Mouse (Mus musculus) erythroid progenitor cell, adult 5-6 weeks (primary cell): ENCODE measurements around the gene Ifngr1. TPM values are rescaled to one million over a fixed set of nuclear protein-coding genes. Genes with fewer than 3 reads are reported as not detected.

Source experiments
- ATAC-seq: replicated peaks from 2 replicates; pipeline ENCODE4 v1.8.0; 2016; ENCODE audit warnings: moderate number of reproducible peaks, mild to moderate bottlenecking, moderate TSS enrichment, inconsistent platforms; ENCODE audit not compliant: poor library complexity, low FRiP score, severe bottlenecking
- total RNA-seq, 2 experiments: library from RNA; stranded (forward) in 1 of 2; stranded (reverse) in 1 of 2; fragments of 150-400 nt in 1 of 2; fragments of 186-747, 209-891 nt in 1 of 2; gene quantifications; 2 replicates each; pipeline versions ENCODE4 v1.2.3 to v1.2.4; 2015 to 2017; ENCODE audit warnings: low replicate concordance in 2 of 2

Ifngr1 gene
- total RNA-seq, 2 experiments from 2014 or later: 36.6 to 58.3 TPM

DNA sequence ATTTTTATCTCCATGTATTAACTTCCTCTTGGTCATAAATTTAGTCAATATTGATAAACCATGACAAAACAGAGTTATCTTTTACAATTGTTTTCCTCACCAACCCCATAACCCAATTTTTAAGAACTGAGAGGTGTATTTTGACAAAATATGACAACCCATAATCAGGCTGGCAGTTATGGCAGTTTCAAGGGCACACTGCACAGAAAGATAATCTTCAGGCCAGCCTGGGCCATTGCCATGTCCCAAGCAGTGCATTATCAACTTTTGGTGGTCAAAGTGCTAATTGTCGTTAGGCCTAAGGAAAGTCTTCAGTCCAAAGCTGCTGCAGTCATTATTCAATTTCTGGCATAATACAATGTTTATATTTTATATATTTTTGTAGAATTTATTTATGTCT, 6.9 kb upstream of the Ifngr1 start:
- no peak for ATAC-seq

DNA sequence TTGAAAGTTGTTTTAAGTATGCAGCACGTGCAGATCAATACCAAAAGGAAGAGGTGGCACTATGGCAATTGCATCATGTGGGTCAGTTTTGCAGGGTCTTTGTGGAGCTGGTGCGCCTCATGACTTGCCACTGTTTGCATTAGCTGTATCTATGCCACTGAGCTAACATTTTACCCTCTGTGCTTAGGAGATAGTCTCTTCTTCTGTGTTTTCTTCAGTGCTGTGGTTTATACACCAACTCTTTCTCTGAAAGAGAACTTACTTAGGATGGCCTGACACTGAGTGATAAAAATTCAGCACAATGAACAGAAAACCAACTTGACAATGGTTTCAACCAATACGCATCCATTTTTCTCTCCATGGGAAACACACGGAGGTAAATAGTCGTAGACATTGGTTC, 5.9 kb upstream of the Ifngr1 start:
- ATAC-seq: no peak

- no peak for ATAC-seq
Observed at GRCm38 (mm10) chr10:19587281-19587680, 4.5 kb upstream of the Ifngr1 start.

GRCm38 (mm10) chr10:19589626-19590025, 2.1 kb upstream of the Ifngr1 start:
- ATAC-seq: no peak

DNA sequence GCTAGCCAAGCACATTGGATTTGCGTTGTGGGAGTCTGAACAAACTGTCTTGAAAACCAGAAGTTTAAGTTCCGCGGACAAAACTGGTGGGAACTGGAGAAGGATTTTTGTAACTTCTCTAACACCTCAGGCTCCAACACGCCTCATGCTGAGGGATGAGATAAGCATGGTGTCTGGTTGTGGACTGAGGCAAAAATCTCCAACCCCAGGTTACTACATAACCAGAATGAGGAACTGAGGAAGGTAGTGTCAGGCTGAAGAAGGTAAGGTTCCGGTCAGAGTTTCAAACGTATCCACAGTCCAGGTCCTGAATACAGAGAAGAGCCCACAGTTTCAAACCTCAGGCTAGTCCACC, 486 bp upstream of the Ifngr1 start:
- no peak for ATAC-seq

DNA sequence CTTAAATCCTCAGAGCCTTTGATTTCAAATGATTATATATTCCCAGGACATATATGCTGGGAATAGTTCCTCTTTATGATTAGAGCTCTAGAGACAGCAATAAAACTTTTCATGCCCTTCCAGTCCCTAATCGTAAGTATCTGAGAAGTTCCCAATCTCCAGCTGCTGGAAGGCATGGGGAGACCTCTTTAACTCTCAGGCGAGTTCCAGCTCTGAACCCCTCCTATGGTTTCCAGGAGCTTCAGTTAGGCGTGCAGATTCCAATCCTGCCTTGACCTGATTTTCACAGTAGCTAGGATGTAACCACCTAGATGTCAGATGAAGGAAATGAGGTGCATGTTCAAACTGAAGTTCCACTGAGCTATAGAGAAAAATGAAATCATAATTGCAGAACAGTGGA, 807 bp downstream of the Ifngr1 start:
- no peak for ATAC-seq

DNA sequence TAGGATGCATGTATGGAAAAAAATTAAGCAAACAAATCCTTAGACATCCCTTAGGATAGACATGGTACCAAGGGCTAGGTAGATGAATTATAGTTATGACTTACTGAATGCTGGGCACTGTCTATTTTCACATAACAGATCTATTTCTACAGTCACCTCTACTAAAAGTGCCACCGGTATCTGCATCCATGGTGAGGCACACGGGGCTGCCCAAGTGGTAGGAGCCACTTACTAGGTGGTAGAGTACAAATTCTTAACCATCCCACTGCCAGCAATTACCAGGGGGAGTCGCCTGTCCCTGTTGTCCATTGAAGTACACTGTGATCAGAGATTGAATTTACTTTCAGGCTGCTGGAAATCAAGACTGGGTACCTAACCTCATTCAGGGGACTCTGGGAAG, 1.5 kb downstream of the Ifngr1 start:
- ATAC-seq: no peak

- no peak for ATAC-seq
Observed at GRCm38 (mm10) chr10:19594201-19594905, 2.6 kb downstream of the Ifngr1 start.

DNA sequence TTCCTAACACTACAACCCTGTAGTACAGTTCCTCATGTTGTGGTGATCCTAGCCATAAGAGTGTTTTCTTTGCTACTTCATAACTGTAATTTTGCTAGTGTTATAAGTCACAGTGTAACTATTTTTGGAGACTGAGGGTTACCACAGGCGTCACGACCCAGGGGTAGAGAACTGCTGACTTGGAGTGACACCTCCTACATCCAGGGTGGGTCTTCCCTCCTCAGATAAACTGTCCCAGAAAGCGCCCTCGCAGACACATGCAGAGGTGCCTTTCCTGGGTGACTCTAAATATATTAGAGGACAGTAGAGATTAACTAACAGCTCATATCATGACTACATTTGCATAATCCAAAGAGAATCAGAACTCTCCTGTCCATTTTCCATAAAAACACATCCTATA, 5.1 kb downstream of the Ifngr1 start:
- no peak for ATAC-seq

- no peak for ATAC-seq
Observed at GRCm38 (mm10) chr10:19598091-19598490, 6.3 kb downstream of the Ifngr1 start.

- ATAC-seq: no peak
Observed at GRCm38 (mm10) chr10:19599331-19600092, 7.8 kb downstream of the Ifngr1 start.

GRCm38 (mm10) chr10:19600093-19600420, 8.3 kb downstream of the Ifngr1 start:
- ATAC-seq: no peak

DNA sequence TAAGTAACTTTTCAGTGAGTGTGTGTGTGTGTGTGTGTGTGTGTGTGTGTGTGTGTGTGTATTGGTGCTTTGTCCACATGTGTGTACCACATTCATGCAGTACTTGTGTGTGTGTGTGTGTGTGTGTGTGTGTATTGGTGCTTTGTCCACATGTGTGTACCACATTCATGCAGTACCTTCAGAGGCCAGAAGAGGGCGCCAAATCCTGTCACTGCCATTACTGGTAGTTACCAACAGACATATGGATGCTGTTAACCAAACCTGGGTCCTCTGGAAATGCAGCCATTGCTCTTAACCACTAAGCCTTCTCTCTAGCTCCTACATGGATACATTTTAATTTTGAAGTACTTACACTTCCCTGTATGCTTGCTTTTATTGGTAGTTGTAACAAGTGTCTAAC, 9.8 kb downstream of the Ifngr1 start:
- ATAC-seq: peak; percentile 70

DNA sequence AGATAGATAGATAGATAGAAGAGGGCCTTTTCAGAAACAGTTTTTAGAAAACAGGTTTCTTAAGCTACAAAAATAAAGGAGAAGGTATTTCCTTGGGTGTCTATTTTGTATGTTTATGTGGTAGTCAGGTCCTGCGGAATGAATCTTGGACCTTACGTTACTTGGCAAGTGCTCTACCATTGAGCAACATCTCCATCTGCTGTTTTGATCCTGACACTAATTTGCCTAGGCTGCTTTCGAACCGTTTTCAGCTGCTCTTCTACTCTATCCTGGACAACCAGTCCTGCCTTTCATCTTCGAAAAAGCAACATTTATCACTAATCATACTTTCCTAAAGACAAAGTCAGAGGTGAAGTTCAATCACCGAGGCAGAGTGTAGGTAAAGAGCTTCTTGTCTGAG, 11.5 kb downstream of the Ifngr1 start:
- ATAC-seq: no peak

DNA sequence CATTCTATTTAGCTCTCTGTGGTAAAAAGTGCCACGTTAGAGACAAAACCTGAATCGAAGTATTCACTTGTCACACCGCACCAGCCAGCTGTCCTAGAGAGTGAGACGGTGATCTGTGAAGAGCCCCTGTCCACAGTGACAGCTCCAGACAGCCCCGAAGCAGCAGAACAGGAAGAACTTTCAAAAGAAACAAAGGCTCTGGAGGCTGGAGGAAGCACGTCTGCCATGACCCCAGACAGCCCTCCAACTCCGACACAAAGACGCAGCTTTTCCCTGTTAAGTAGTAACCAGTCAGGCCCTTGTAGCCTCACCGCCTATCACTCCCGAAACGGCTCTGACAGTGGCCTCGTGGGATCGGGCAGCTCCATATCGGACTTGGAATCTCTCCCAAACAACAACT, 17.4 kb downstream of the Ifngr1 start:
- ATAC-seq: no peak

DNA sequence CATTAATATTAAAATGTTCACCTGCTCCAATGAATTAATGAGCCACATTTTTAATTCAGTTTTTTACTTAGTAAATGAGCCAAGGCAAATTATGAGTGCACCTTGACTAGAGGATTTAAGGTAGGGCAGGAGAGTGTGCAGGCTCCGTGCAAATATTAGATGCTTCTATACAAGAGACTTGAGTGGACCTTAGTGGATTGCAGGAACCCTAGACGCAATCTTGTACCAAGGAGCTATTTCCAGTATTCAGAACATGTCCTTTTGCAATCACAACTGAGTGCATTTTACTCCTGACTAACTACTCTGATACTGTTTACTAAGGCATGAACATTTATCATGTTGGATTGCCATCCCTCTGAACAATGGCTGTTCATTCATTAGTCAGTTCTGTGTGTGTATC, 19.9 kb downstream of the Ifngr1 start:
- no peak for ATAC-seq

DNA sequence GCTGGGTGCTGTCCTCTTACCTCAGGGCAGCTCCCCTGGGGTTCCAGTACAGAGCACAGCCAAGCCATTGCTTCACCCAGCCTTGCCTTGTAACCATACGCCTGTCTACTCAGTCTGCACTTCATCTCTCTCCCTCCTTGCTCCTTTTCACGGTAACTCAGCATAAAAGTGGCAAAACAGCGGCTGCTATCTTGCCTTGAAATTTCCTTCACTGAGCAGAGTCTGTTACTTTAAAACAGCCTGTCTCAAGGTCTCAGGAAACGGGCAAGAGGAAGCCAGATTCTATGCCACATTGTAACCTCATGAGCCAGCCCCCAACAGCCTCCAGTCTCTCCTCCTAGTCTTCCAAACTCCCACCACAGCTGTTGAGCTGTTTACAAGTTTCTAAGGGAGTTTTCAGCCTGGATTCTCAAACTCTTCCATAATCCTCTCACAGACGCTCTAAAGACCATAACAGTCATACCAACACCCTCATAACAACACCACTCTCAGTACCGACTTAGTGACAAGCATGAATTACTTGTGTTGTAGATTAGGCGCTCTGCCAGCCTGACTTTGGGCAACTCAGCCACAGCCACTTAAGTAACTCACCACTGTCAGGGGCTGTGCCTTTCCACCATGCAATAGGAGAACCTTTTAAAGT, 21.5 kb downstream of the Ifngr1 start:
- no peak for ATAC-seq

- ATAC-seq: no peak
Observed at GRCm38 (mm10) chr10:19619736-19620135, 28.0 kb downstream of the Ifngr1 start.

DNA sequence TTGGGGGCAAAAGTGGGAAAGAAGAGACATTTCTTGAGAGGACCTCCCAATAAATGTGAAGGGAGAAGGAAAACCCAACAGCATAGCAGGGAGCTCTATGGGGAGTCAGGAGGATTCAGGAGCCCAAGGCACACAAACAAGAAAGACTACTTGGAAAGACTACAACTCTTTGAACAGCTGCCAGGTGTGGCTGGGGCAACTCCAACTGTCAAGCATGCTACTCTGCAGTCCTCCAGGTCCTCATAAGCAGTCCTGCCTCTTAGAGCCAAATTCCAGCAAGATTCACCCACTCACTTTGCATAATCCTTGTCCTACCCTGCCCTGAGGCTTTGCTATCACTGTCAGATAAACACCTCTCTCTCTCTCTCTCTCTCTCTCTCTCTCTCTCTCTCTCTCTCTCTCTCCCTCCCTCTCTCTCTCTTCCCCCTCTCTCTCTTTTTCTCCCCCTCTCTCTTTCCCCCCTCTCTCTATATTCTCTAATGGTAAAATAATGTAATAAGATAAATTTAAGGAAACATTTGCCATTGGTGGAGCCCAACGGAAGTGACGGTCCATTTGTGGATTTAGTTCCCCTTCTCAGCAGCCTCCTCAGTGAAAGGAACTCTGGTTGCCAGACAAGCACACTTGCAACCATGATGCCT, 29.8 kb downstream of the Ifngr1 start, which contains the start of gene Il22ra2:
Il22ra2 (plus strand) TSS at position 591 of the 641 bp plus-strand sequence.
- no peak for ATAC-seq

DNA sequence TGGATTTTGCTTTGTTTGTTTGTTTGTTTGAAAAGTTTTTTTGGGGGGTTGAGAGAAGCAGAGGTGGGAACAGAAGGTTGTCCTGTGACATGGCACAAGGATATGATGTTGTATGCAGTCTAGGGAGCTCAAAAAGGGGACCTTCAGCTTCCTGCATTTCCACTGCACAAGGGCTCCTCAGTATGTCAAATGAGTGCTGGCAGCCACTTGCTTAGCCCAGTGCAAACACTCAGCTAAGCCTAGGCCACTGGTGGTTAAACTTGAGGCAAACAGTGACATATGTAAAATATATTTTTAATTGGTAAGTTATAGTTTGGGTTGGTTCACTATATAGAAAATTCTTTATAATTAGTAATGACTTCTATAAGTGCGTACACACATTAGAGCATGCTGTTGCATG, 32.9 kb downstream of the Ifngr1 start:
- no peak for ATAC-seq

GRCm38 (mm10) chr10:19627342-19627741, 35.6 kb downstream of the Ifngr1 start:
- no peak for ATAC-seq
